Mouse (Mus musculus): ENCODE results near the gene Pop5. TPM values are rescaled to one million over a fixed set of nuclear protein-coding genes. Genes with fewer than 3 reads are reported as not detected.

The Pop5 gene
- polyA plus RNA-seq, 1 experiment from 2014 or later = 92.8 TPM

GRCm38 (mm10) chr5:115212451-115212850 lies 23.2 kb upstream of the Pop5 start:
- peaks cover 9% of the 10 kb centered on the region for H3K4me1 ChIP-seq (ENCODE audit: control insufficient read depth, insufficient read depth, low read length)
- WGBS = 77% methylated on average over 9 of the region's 9 CpGs
- no peak for ATAC-seq
- H3K4me2 ChIP-seq (ENCODE audit: low read length) = no peak overlapping the region
- H3K9me3 ChIP-seq (replicated peaks; ENCODE audit: control insufficient read depth, low read length, poor library complexity, severe bottlenecking) = no peaks in the 10 kb centered on the region
- no peaks in the 10 kb centered on the region for H3K27me3 ChIP-seq (ENCODE audit: control insufficient read depth, insufficient read depth, low read depth, low read length)
- H3K36me3 ChIP-seq (ENCODE audit: control insufficient read depth, insufficient read depth, low read length) = no peaks in the 10 kb centered on the region
- no peak overlapping the region for H3K27ac ChIP-seq (ENCODE audit: low read length)
- H3K4me3 ChIP-seq (ENCODE audit: low read depth, low read length) = no peak overlapping the region
- H3K9ac ChIP-seq (ENCODE audit: low read depth, low read length) = no peak overlapping the region

DNA sequence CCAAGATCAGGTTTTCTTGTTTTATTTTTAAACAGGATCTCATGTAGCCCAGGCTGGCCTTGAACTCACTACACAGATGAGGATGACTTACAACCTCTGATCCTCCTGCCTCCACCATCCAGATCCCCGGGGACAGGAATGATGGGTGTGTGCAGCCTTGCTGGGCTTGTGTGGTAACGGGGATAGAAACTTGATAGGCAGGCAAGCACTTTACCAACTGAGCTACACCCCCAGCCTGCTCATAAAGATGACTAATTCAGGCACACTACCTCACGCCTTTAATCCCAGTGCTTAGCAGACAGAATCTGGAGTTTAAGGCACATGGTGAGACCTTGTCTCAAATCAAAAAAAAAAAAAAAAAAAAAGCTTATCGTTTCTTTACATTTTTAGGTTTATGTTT lies 22.8 kb upstream of the Pop5 start:
- Histone ChIP-seq H3K4me1 (ENCODE audit: control insufficient read depth, insufficient read depth, low read length) (peaks cover 9% of the 10 kb centered on the region), H3K27me3 (ENCODE audit: control insufficient read depth, insufficient read depth, low read depth, low read length) (no peaks in the 10 kb centered on the region), H3K9me3 (replicated peaks; ENCODE audit: control insufficient read depth, low read length, poor library complexity, severe bottlenecking) (no peaks in the 10 kb centered on the region), H3K36me3 (ENCODE audit: control insufficient read depth, insufficient read depth, low read length) (no peaks in the 10 kb centered on the region), H3K27ac (ENCODE audit: low read length) (no peak overlapping the region), H3K4me3 (ENCODE audit: low read depth, low read length) (no peak overlapping the region), H3K9ac (ENCODE audit: low read depth, low read length) (no peak overlapping the region), H3K4me2 (ENCODE audit: low read length) (no peak overlapping the region)
- ATAC-seq = no peak
- WGBS = 76% methylated on average over 4 of the region's 4 CpGs

DNA sequence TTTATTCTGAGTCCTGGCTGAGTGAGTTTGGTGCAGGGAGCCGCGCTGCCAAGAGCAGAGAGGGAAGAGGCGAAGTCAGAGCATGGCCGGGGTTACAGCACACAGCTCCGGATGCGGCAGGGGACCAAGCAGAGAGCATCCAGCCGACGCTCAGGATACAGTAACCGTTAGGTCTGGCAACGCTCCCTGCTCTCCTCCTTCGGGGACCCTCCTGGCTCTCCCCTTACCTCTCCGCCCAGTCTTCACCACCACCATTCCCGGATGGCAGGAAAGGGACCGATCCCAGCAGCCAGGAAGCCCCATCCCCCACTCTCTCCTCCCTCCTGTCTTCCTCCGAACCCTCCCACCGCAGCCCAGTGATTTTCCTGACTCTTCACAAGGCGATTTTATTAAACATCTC lies 20.8 kb upstream of the Pop5 start:
- H3K4me1 ChIP-seq (ENCODE audit: control insufficient read depth, insufficient read depth, low read length) = peaks cover 6% of the 10 kb centered on the region; the same call in 1 of the 2 replicates
- H3K9me3 ChIP-seq (replicated peaks; ENCODE audit: control insufficient read depth, low read length, poor library complexity, severe bottlenecking) = no peaks in the 10 kb centered on the region
- under 1% methylated on average over 15 of the region's 17 CpGs for WGBS
- no peak overlapping the region for H3K27ac ChIP-seq (ENCODE audit: low read length)
- no peaks in the 10 kb centered on the region for H3K27me3 ChIP-seq (ENCODE audit: control insufficient read depth, insufficient read depth, low read depth, low read length)
- H3K9ac ChIP-seq (ENCODE audit: low read depth, low read length) = peak overlapping the region; percentile 62
- peak; percentile 84 for ATAC-seq
- no peaks in the 10 kb centered on the region for H3K36me3 ChIP-seq (ENCODE audit: control insufficient read depth, insufficient read depth, low read length)
- H3K4me2 ChIP-seq (ENCODE audit: low read length) = peak overlapping the region; percentile 54
- H3K4me3 ChIP-seq (ENCODE audit: low read depth, low read length) = peak overlapping the region; percentile 35

GRCm38 (mm10) chr5:115215273-115216185 lies 20.1 kb upstream of the Pop5 start:
- peaks cover 6% of the 10 kb centered on the region; the same call in 1 of the 2 replicates for H3K4me1 ChIP-seq (ENCODE audit: control insufficient read depth, insufficient read depth, low read length)
- H3K27ac ChIP-seq (ENCODE audit: low read length) = peak overlapping the region; percentile 24; the same call in 1 of the 2 replicates
- H3K9me3 ChIP-seq (replicated peaks; ENCODE audit: control insufficient read depth, low read length, poor library complexity, severe bottlenecking) = no peaks in the 10 kb centered on the region
- H3K4me3 ChIP-seq (ENCODE audit: low read depth, low read length) = peak overlapping the region; percentile 35
- WGBS = 11% methylated on average over 27 of the region's 27 CpGs
- no peaks in the 10 kb centered on the region for H3K27me3 ChIP-seq (ENCODE audit: control insufficient read depth, insufficient read depth, low read depth, low read length)
- ATAC-seq = peak; percentile 66
- peak overlapping the region; percentile 54 for H3K4me2 ChIP-seq (ENCODE audit: low read length)
- no peaks in the 10 kb centered on the region for H3K36me3 ChIP-seq (ENCODE audit: control insufficient read depth, insufficient read depth, low read length)
- peak overlapping the region; percentile 62 for H3K9ac ChIP-seq (ENCODE audit: low read depth, low read length)

GRCm38 (mm10) chr5:115217998-115218397 lies 17.6 kb upstream of the Pop5 start:
- ATAC-seq = no peak
- H3K9ac ChIP-seq (ENCODE audit: low read depth, low read length) = no peak overlapping the region
- H3K9me3 ChIP-seq (replicated peaks; ENCODE audit: control insufficient read depth, low read length, poor library complexity, severe bottlenecking) = no peaks in the 10 kb centered on the region
- no peaks in the 10 kb centered on the region for H3K27me3 ChIP-seq (ENCODE audit: control insufficient read depth, insufficient read depth, low read depth, low read length)
- no peak overlapping the region for H3K27ac ChIP-seq (ENCODE audit: low read length)
- H3K4me2 ChIP-seq (ENCODE audit: low read length) = no peak overlapping the region
- H3K4me1 ChIP-seq (ENCODE audit: control insufficient read depth, insufficient read depth, low read length) = peaks cover 6% of the 10 kb centered on the region; the same call in 1 of the 2 replicates
- H3K4me3 ChIP-seq (ENCODE audit: low read depth, low read length) = no peak overlapping the region
- 91% methylated on average over 12 of the region's 12 CpGs for WGBS
- H3K36me3 ChIP-seq (ENCODE audit: control insufficient read depth, insufficient read depth, low read length) = no peaks in the 10 kb centered on the region

- no peak overlapping the region for H3K27ac ChIP-seq (ENCODE audit: low read length)
- no peaks in the 10 kb centered on the region for H3K27me3 ChIP-seq (ENCODE audit: control insufficient read depth, insufficient read depth, low read depth, low read length)
- H3K9me3 ChIP-seq (replicated peaks; ENCODE audit: control insufficient read depth, low read length, poor library complexity, severe bottlenecking) = no peaks in the 10 kb centered on the region
- no peak for ATAC-seq
- H3K4me3 ChIP-seq (ENCODE audit: low read depth, low read length) = no peak overlapping the region
- 37% methylated on average over 13 of the region's 13 CpGs for WGBS
- peak overlapping the region; percentile 15; the same call in 1 of the 2 replicates for H3K9ac ChIP-seq (ENCODE audit: low read depth, low read length)
- H3K4me1 ChIP-seq (ENCODE audit: control insufficient read depth, insufficient read depth, low read length) = no peaks in the 10 kb centered on the region
- H3K36me3 ChIP-seq (ENCODE audit: control insufficient read depth, insufficient read depth, low read length) = no peaks in the 10 kb centered on the region
- H3K4me2 ChIP-seq (ENCODE audit: low read length) = no peak overlapping the region
Measured at GRCm38 (mm10) chr5:115220931-115221640, 14.6 kb upstream of the Pop5 start.

DNA sequence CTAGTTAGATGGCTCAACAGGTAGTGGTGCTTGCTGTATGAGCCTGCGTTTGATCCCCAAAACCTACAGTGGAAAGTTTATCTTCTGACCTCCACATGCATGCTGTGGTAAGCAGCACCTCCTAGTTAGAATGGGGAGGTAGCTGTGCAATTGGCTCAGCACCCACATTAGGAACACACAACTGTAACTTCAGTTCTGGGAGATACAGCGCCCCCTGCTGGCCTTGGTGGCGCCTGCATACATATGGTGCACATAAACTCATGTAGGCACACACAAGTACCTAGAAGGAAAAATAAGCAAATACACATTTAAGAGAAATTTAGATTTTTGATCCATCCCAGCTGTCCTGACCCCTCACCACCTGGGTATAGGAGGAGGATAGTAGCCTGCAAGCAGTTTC lies 13.2 kb upstream of the Pop5 start:
- 78% methylated on average over 3 of the region's 3 CpGs for WGBS
- Histone ChIP-seq H3K36me3 (ENCODE audit: control insufficient read depth, insufficient read depth, low read length) (no peaks in the 10 kb centered on the region), H3K27ac (ENCODE audit: low read length) (no peak overlapping the region)

DNA sequence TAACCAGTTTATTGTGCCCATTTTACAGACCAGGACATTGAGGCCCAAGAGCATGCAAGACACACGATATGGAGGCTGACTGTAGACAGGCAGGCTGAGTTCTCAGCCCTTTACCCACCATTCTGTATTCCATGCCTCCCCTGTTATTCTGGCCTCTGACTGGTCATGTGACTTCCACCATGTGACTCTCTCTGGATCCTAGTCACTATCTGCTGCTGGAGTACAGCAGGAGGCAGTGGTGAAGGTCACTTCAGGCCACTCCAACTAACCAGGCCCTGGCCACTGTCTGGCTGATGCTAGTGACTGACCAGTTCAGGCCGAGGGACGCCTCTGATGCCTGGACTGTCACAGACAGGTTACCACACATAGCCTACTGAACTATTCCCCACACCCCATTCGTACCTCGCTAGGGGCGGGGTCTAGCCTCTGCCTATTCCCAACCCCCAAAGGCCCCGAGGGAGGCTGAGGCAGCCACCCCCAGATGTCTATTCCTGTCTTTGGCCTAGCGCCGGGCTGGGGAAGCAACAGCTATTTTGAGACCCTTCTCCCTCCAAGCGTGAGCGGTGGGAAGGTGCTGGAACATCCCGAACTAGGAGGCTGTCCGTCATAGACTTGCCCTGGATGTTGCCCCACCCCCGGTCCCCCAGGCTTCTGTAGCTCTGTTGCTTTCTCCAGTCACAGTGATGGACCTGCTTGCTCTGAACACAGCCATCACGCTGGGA lies 4.6 kb upstream of the Pop5 start:
- Histone ChIP-seq H3K4me1 (ENCODE audit: control insufficient read depth, insufficient read depth, low read length) (peaks cover 3% of the 10 kb centered on the region; the same call in 1 of the 2 replicates), H3K4me2 (ENCODE audit: low read length) (no peak overlapping the region)
- 53% methylated on average over 15 of the region's 15 CpGs for WGBS

More for the DNA sequence above, 13.2 kb upstream of the Pop5 start:
- H3K4me1 ChIP-seq (ENCODE audit: control insufficient read depth, insufficient read depth, low read length) = no peaks in the 10 kb centered on the region
- no peaks in the 10 kb centered on the region for H3K27me3 ChIP-seq (ENCODE audit: control insufficient read depth, insufficient read depth, low read depth, low read length)
- ATAC-seq = no peak
- H3K4me2 ChIP-seq (ENCODE audit: low read length) = no peak overlapping the region
- no peak overlapping the region for H3K4me3 ChIP-seq (ENCODE audit: low read depth, low read length)
- H3K9me3 ChIP-seq (replicated peaks; ENCODE audit: control insufficient read depth, low read length, poor library complexity, severe bottlenecking) = no peaks in the 10 kb centered on the region
- no peak overlapping the region for H3K9ac ChIP-seq (ENCODE audit: low read depth, low read length)

More for the DNA sequence above, 4.6 kb upstream of the Pop5 start:
- H3K27me3 ChIP-seq (ENCODE audit: control insufficient read depth, insufficient read depth, low read depth, low read length) = 0 out of 2 replicates have a peak, but pooled peaks cover 3% of the 10 kb centered on the region
- ATAC-seq = no peak
- no peak overlapping the region for H3K4me3 ChIP-seq (ENCODE audit: low read depth, low read length)
- no peaks in the 10 kb centered on the region for H3K9me3 ChIP-seq (replicated peaks; ENCODE audit: control insufficient read depth, low read length, poor library complexity, severe bottlenecking)
- H3K9ac ChIP-seq (ENCODE audit: low read depth, low read length) = no peak overlapping the region
- H3K27ac ChIP-seq (ENCODE audit: low read length) = no peak overlapping the region
- H3K36me3 ChIP-seq (ENCODE audit: control insufficient read depth, insufficient read depth, low read length) = no peaks in the 10 kb centered on the region

Measured in midbrain, embryonic 16.5 days (tissue).